Mouse (Mus musculus) midbrain, postnatal 0 days (tissue): ENCODE results near the gene Cnpy1. TPM values are rescaled to one million over a fixed set of nuclear protein-coding genes. Genes with fewer than 3 reads are reported as not detected.

Experiments
- ATAC-seq: fragments of 200-750 bp; cut with Nextera tagmentation; 2 replicates; pipeline ENCODE4 v1.8.0; 2017; ENCODE audit warnings: moderate number of reproducible peaks, mild to moderate bottlenecking, moderate TSS enrichment, moderate library complexity; ENCODE audit not compliant: low FRiP score
- DNase-seq: peaks from one replicate; pipeline ENCODE4 v3.0.0-alpha.2; 2015; ENCODE audit warnings: low spot score
- H3K27ac ChIP-seq: fragments of 300-500 bp; sonication (generic); 2 replicates; pipeline ENCODE4 v1.5.1; 2014; ENCODE audit warnings: low read depth, mild to moderate bottlenecking, low read length, mixed read lengths
- H3K27me3 ChIP-seq: fragments of 300-500 bp; sonication (generic); 2 replicates; pipeline ENCODE4 v1.6.1; 2014; ENCODE audit warnings: low read length, control low read depth, mixed read lengths; ENCODE audit not compliant: insufficient read depth
- H3K36me3 ChIP-seq: fragments of 300-500 bp; sonication (generic); 2 replicates; pipeline ENCODE4 v1.6.1; 2014; ENCODE audit warnings: low read length, control low read depth, mixed read lengths; ENCODE audit not compliant: insufficient read depth
- H3K4me1 ChIP-seq: fragments of 300-500 bp; sonication (generic); 2 replicates; pipeline ENCODE4 v1.6.1; 2014; ENCODE audit warnings: mild to moderate bottlenecking, control low read depth, antibody characterized with exemption, low read length, mixed read lengths; ENCODE audit not compliant: insufficient read depth
- H3K4me2 ChIP-seq: fragments of 300-500 bp; sonication (generic); 2 replicates; pipeline ENCODE4 v1.6.1; 2014; ENCODE audit warnings: low read depth, mild to moderate bottlenecking, low read length, mixed read lengths; ENCODE audit not compliant: poor library complexity, severe bottlenecking
- H3K4me3 ChIP-seq: fragments of 300-500 bp; sonication (generic); 2 replicates; pipeline ENCODE4 v1.5.1; 2014; ENCODE audit warnings: low read depth, mild to moderate bottlenecking, low read length, moderate library complexity
- H3K9ac ChIP-seq: fragments of 300-500 bp; sonication (generic); replicated peaks from 2 replicates; pipeline ENCODE4 v1.6.1; 2014; ENCODE audit warnings: mild to moderate bottlenecking, low read length, moderate library complexity, mixed read lengths; ENCODE audit not compliant: poor library complexity, severe bottlenecking
- H3K9me3 ChIP-seq: fragments of 300-500 bp; sonication (generic); 2 replicates; pipeline ENCODE4 v1.6.1; 2016; ENCODE audit warnings: low read length, control low read depth
- CTCF ChIP-seq: IDR thresholded peaks from 2 replicates; pipeline ENCODE4 v1.5.1; 2016; ENCODE audit warnings: antibody characterized with exemption, mild to moderate bottlenecking
- WGBS: fragments of 180-500 bp; shearing (Covaris S2); extraction: QIAGEN DNeasy Blood & Tissue Kit; methylation state at CpG from one replicate; pipeline ENCODE4 v1.1.7; 2014; 5-methylcytosine and 5-hydroxymethylcytosine counted together
- polyA plus RNA-seq: library from polyadenylated mRNA; unstranded; fragments of >200 nt; fragmentation: Nextera tagmentation; extraction: Ambion mirVana; gene quantifications from 2 replicates; pipeline ENCODE4 v1.2.1, GENCODE M21; 2015
- total RNA-seq: library from RNA; depleted of rRNA; stranded (reverse); fragments of >200 nt; gene quantifications from 2 replicates; pipeline ENCODE4 v1.2.3, GENCODE M21; 2014

The Cnpy1 gene
- total and polyA plus RNA-seq, 2 experiments from 2014 or later, result 14.6 to 47.0 TPM

- TF ChIP-seq CTCF, result no peak
- 94% methylated on average over 4 of the region's 5 CpGs for WGBS
- H3K4me3 ChIP-seq, result no peak overlapping the region
Measured at GRCm38 (mm10) chr5:28262070-28262469, 16.5 kb upstream of the Cnpy1 start.

DNA sequence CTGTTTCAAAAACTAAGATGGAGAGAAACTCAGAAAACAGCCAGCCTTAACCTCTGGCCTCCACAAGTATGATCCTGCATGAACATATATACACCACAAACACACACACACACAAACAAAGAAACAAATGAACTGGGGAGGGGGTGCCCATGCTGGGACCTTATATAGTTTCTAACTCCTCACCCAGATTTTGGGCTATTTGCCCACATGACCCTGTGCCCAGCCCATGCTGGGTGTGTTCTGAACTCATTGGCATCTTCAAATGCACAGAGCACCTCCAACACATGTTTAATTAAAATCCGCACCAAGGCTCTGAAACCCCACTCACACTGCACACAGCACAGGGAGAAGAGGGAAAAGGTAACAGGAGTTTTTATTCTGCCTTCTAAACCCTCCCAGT, 14.3 kb upstream of the Cnpy1 start:
- Histone ChIP-seq H3K27ac (no peak overlapping the region), H3K4me2 (no peak overlapping the region), H3K36me3 (no peaks in the 10 kb centered on the region), H3K4me3 (no peak overlapping the region), H3K9me3 (no peaks in the 10 kb centered on the region), H3K27me3 (no peaks in the 10 kb centered on the region), H3K4me1 (no peaks in the 10 kb centered on the region), H3K9ac (no peak overlapping the region)
- ATAC-seq, result no peak
- no peak for DNase-seq
- WGBS, result 95% methylated on average over 1 of the region's 1 CpGs
- no peak for TF ChIP-seq CTCF

More at GRCm38 (mm10) chr5:28262070-28262469, 16.5 kb upstream of the Cnpy1 start:
- H3K4me2 ChIP-seq, result no peak overlapping the region
- H3K27ac ChIP-seq, result no peak overlapping the region
- no peaks in the 10 kb centered on the region for H3K9me3 ChIP-seq
- H3K27me3 ChIP-seq, result no peaks in the 10 kb centered on the region
- no peak overlapping the region for H3K9ac ChIP-seq
- no peaks in the 10 kb centered on the region for H3K4me1 ChIP-seq
- H3K36me3 ChIP-seq, result no peaks in the 10 kb centered on the region
- no peak for ATAC-seq
- DNase-seq, result no peak

GRCm38 (mm10) chr5:28259385-28259784, 13.8 kb upstream of the Cnpy1 start:
- Histone ChIP-seq H3K27ac (no peak overlapping the region), H3K4me2 (no peak overlapping the region), H3K4me1 (no peaks in the 10 kb centered on the region), H3K4me3 (no peak overlapping the region), H3K9ac (no peak overlapping the region), H3K36me3 (no peaks in the 10 kb centered on the region), H3K9me3 (no peaks in the 10 kb centered on the region), H3K27me3 (no peaks in the 10 kb centered on the region)
- TF ChIP-seq CTCF, result no peak
- WGBS, result 77% methylated on average over 1 of the region's 1 CpGs
- DNase-seq, result no peak
- ATAC-seq, result no peak

DNA sequence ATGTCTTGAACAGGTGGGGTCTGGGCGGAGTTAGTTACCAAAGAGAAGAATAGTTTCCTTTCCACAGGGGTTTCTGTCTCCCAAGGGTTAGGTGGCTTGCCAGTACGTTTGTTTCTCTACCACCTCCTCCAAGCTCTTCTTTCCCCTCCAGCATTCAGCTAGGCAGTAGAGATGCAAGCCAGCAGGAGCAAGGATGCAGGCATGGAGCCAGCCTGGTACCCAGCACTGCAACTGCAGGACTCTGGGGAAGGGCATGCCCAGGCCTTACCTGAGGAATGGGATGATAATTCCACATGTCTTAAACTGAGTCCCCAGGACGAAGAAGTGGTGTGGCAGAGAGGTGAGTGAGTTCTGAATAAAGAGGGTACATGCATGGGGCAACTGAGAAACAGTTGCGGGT, 12.2 kb upstream of the Cnpy1 start:
- ATAC-seq (no peak), DNase-seq (no peak)
- no peak for TF ChIP-seq CTCF
- no peaks in the 10 kb centered on the region for H3K9me3 ChIP-seq
- H3K4me3 ChIP-seq, result no peak overlapping the region
- no peak overlapping the region for H3K4me2 ChIP-seq
- 81% methylated on average over 4 of the region's 4 CpGs for WGBS
- no peak overlapping the region for H3K27ac ChIP-seq
- H3K9ac ChIP-seq, result no peak overlapping the region
- H3K4me1 ChIP-seq, result no peaks in the 10 kb centered on the region
- H3K27me3 ChIP-seq, result no peaks in the 10 kb centered on the region
- H3K36me3 ChIP-seq, result no peaks in the 10 kb centered on the region

- no peak for ATAC-seq
- no peaks in the 10 kb centered on the region for H3K27me3 ChIP-seq
- H3K4me1 ChIP-seq, result peaks cover 4% of the 10 kb centered on the region; the same call in 1 of the 2 replicates
- no peak overlapping the region for H3K4me3 ChIP-seq
- H3K27ac ChIP-seq, result no peak overlapping the region
- H3K9me3 ChIP-seq, result no peaks in the 10 kb centered on the region
- no peak for TF ChIP-seq CTCF
- H3K9ac ChIP-seq, result no peak overlapping the region
- no peak for DNase-seq
- H3K4me2 ChIP-seq, result no peak overlapping the region
- WGBS, result 90% methylated on average over 4 of the region's 4 CpGs
- H3K36me3 ChIP-seq, result no peaks in the 10 kb centered on the region
Measured at GRCm38 (mm10) chr5:28252999-28253398, 7.4 kb upstream of the Cnpy1 start.

GRCm38 (mm10) chr5:28252260-28252659, 6.7 kb upstream of the Cnpy1 start:
- no peak overlapping the region for H3K27ac ChIP-seq
- DNase-seq (no peak), ATAC-seq (no peak)
- no peaks in the 10 kb centered on the region for H3K9me3 ChIP-seq
- no peaks in the 10 kb centered on the region for H3K27me3 ChIP-seq
- TF ChIP-seq CTCF, result no peak
- H3K36me3 ChIP-seq, result no peaks in the 10 kb centered on the region
- H3K9ac ChIP-seq, result no peak overlapping the region
- 87% methylated on average over 4 of the region's 4 CpGs for WGBS
- H3K4me2 ChIP-seq, result no peak overlapping the region
- no peak overlapping the region for H3K4me3 ChIP-seq
- H3K4me1 ChIP-seq, result peaks cover 4% of the 10 kb centered on the region; the same call in 1 of the 2 replicates
